Mouse (Mus musculus) stomach, postnatal 0 days (tissue): ENCODE results near the gene Cdh1. TPM values are rescaled to one million over a fixed set of nuclear protein-coding genes. Genes with fewer than 3 reads are reported as not detected.

ENCODE experiments used
- ATAC-seq: fragments of 200-750 bp; cut with Nextera tagmentation; 2 replicates; pipeline ENCODE4 v1.8.0; 2017; ENCODE audit not compliant: low FRiP score, low TSS enrichment
- DNase-seq: peaks from one replicate; pipeline ENCODE4 v3.0.0-alpha.2; 2016; ENCODE audit warnings: low spot score
- H3K27ac ChIP-seq: fragments of 300-500 bp; sonication (generic); replicated peaks from 2 replicates; pipeline ENCODE4 v1.5.1; 2014; ENCODE audit warnings: mild to moderate bottlenecking, control low read depth
- H3K27me3 ChIP-seq: fragments of 300-500 bp; sonication (generic); 2 replicates; pipeline ENCODE4 v1.6.1; 2014; ENCODE audit warnings: low read length; ENCODE audit not compliant: control insufficient read depth, insufficient read depth
- H3K36me3 ChIP-seq: fragments of 300-500 bp; sonication (generic); 2 replicates; pipeline ENCODE4 v1.6.1; 2014; ENCODE audit warnings: low read length, mixed read lengths; ENCODE audit not compliant: control insufficient read depth, insufficient read depth
- H3K4me1 ChIP-seq: fragments of 300-500 bp; sonication (generic); replicated peaks from 2 replicates; pipeline ENCODE4 v1.6.1; 2014; ENCODE audit warnings: antibody characterized with exemption; ENCODE audit not compliant: control insufficient read depth, insufficient read depth
- H3K4me2 ChIP-seq: fragments of 300-500 bp; sonication (generic); replicated peaks from 2 replicates; pipeline ENCODE4 v1.6.1; 2014; ENCODE audit warnings: low read depth, mild to moderate bottlenecking, control low read depth, moderate library complexity
- H3K4me3 ChIP-seq: fragments of 300-500 bp; sonication (generic); 2 replicates; pipeline ENCODE4 v1.5.1; 2014; ENCODE audit warnings: low read depth, low read length, control low read depth
- H3K9ac ChIP-seq: fragments of 300-500 bp; sonication (generic); 2 replicates; pipeline ENCODE4 v1.6.1; 2014; ENCODE audit warnings: mild to moderate bottlenecking, low read length, control low read depth, mixed read lengths
- H3K9me3 ChIP-seq: fragments of 300-500 bp; sonication (generic); 2 replicates; pipeline ENCODE4 v1.6.1; 2016; ENCODE audit warnings: low read length; ENCODE audit not compliant: control insufficient read depth
- CTCF ChIP-seq: IDR thresholded peaks from 2 replicates; pipeline ENCODE4 v1.5.1; 2016; ENCODE audit warnings: antibody characterized with exemption, low read depth, mild to moderate bottlenecking, moderate library complexity
- EP300 ChIP-seq: optimal IDR thresholded peaks from 2 replicates; pipeline ENCODE3; 2016; ENCODE audit warnings: antibody characterized with exemption
- WGBS: fragments of 180-500 bp; shearing (Covaris S2); extraction: QIAGEN DNeasy Blood & Tissue Kit; methylation state at CpG from one replicate; pipeline ENCODE4 v1.1.7; 2014; 5-methylcytosine and 5-hydroxymethylcytosine counted together
- polyA plus RNA-seq: library from polyadenylated mRNA; unstranded; fragments of >200 nt; fragmentation: Nextera tagmentation; extraction: Ambion mirVana; gene quantifications from 2 replicates; pipeline ENCODE4 v1.2.1, GENCODE M21; 2015

Gene Cdh1
- polyA plus RNA-seq, 1 experiment from 2014 or later: 118 TPM

GRCm38 (mm10) chr8:106615661-106616299, 12.6 kb downstream of the Cdh1 start:
- 52% methylated on average over 10 of the region's 10 CpGs for WGBS
- Histone ChIP-seq H3K4me2 (no peak overlapping the region), H3K9me3 (no peaks in the 10 kb centered on the region), H3K4me1 (no peaks in the 10 kb centered on the region; the same call in 1 of the 2 replicates), H3K4me3 (no peak overlapping the region), H3K36me3 (no peaks in the 10 kb centered on the region), H3K27ac (peak overlapping the region; percentile 85), H3K27me3 (no peaks in the 10 kb centered on the region), H3K9ac (no peak overlapping the region)
- TF ChIP-seq CTCF: no peak
- TF ChIP-seq EP300: peak; percentile 34
- DNase-seq: peak; percentile 81
- ATAC-seq: peak; percentile 74

GRCm38 (mm10) chr8:106616679-106617078, 13.5 kb downstream of the Cdh1 start:
- 0 out of 2 replicates have a peak overlapping the region, but pooled peaks have one; percentile 8 for H3K4me2 ChIP-seq

GRCm38 (mm10) chr8:106617196-106617595, 14.0 kb downstream of the Cdh1 start:
- H3K36me3 ChIP-seq: no peaks in the 10 kb centered on the region
- no peaks in the 10 kb centered on the region; the same call in 1 of the 2 replicates for H3K4me1 ChIP-seq
- ATAC-seq (no peak), DNase-seq (no peak)
- no peak overlapping the region for H3K4me2 ChIP-seq
- no peak overlapping the region for H3K4me3 ChIP-seq
- H3K27ac ChIP-seq: peak overlapping the region; percentile 85
- H3K27me3 ChIP-seq: no peaks in the 10 kb centered on the region
- H3K9ac ChIP-seq: no peak overlapping the region
- WGBS: 31% methylated on average over 6 of the region's 6 CpGs
- TF ChIP-seq EP300 (no peak), CTCF (no peak)
- no peaks in the 10 kb centered on the region for H3K9me3 ChIP-seq

More at GRCm38 (mm10) chr8:106616679-106617078, 13.5 kb downstream of the Cdh1 start:
- Histone ChIP-seq H3K4me3 (no peak overlapping the region), H3K27ac (peak overlapping the region; percentile 85), H3K36me3 (no peaks in the 10 kb centered on the region), H3K27me3 (no peaks in the 10 kb centered on the region), H3K9me3 (no peaks in the 10 kb centered on the region), H3K9ac (no peak overlapping the region; the same call in 1 of the 2 replicates), H3K4me1 (no peaks in the 10 kb centered on the region; the same call in 1 of the 2 replicates)
- DNase-seq: no peak
- TF ChIP-seq CTCF: no peak
- TF ChIP-seq EP300: no peak
- 40% methylated on average over 4 of the region's 4 CpGs for WGBS
- no peak for ATAC-seq

GRCm38 (mm10) chr8:106617865-106618264, 14.7 kb downstream of the Cdh1 start:
- no peak for ATAC-seq
- Histone ChIP-seq H3K27me3 (no peaks in the 10 kb centered on the region), H3K4me1 (no peaks in the 10 kb centered on the region; the same call in 1 of the 2 replicates), H3K9ac (no peak overlapping the region), H3K9me3 (no peaks in the 10 kb centered on the region), H3K4me3 (no peak overlapping the region), H3K36me3 (no peaks in the 10 kb centered on the region), H3K27ac (peak overlapping the region; percentile 85), H3K4me2 (no peak overlapping the region)
- DNase-seq: no peak
- 76% methylated on average over 6 of the region's 6 CpGs for WGBS
- TF ChIP-seq CTCF (no peak), EP300 (no peak)

GRCm38 (mm10) chr8:106618324-106618723, 15.2 kb downstream of the Cdh1 start:
- no peaks in the 10 kb centered on the region for H3K36me3 ChIP-seq
- TF ChIP-seq CTCF (peak; percentile 47), EP300 (no peak)
- no peak overlapping the region for H3K9ac ChIP-seq
- no peak overlapping the region for H3K4me3 ChIP-seq
- no peak for ATAC-seq
- H3K4me1 ChIP-seq: no peaks in the 10 kb centered on the region; the same call in 1 of the 2 replicates
- no peak overlapping the region for H3K4me2 ChIP-seq
- WGBS: 54% methylated on average over 6 of the region's 6 CpGs
- no peaks in the 10 kb centered on the region for H3K27me3 ChIP-seq
- no peak for DNase-seq
- no peaks in the 10 kb centered on the region for H3K9me3 ChIP-seq
- H3K27ac ChIP-seq: peak overlapping the region; percentile 86
